Mouse (Mus musculus) embryonic facial prominence, embryonic 11.5 days (tissue): ENCODE measurements around the gene Prkn. TPM values are rescaled to one million over a fixed set of nuclear protein-coding genes. Genes with fewer than 3 reads are reported as not detected.
A peak's percentile ranks its signal among the peaks of the same experiment; 100 is the strongest.

Experiments
- ATAC-seq: fragments of 200-750 bp; cut with Nextera tagmentation; replicated peaks from 2 replicates; pipeline ENCODE4 v1.8.0; 2017; ENCODE audit warnings: low read depth; ENCODE audit not compliant: insufficient number of reproducible peaks, low FRiP score, low TSS enrichment
- DNase-seq: peaks from one replicate; pipeline ENCODE4 v3.0.0-alpha.2; 2015; ENCODE audit warnings: low spot score
- H3K27ac ChIP-seq: fragments of 300-500 bp; sonication (generic); replicated peaks from 2 replicates; pipeline ENCODE4 v1.5.1; 2014; ENCODE audit warnings: mild to moderate bottlenecking, low read depth, low read length, control low read depth
- H3K27me3 ChIP-seq: fragments of 300-500 bp; sonication (generic); 2 replicates; pipeline ENCODE4 v1.6.1; 2014; ENCODE audit warnings: mild to moderate bottlenecking, low read length, moderate library complexity, mixed read lengths; ENCODE audit not compliant: control insufficient read depth, insufficient read depth
- H3K36me3 ChIP-seq: fragments of 300-500 bp; sonication (generic); replicated peaks from 2 replicates; pipeline ENCODE4 v1.6.1; 2014; ENCODE audit warnings: low read depth, mild to moderate bottlenecking, low read length, moderate library complexity, mixed read lengths; ENCODE audit not compliant: control insufficient read depth, insufficient read depth
- H3K4me1 ChIP-seq: fragments of 300-500 bp; sonication (generic); 2 replicates; pipeline ENCODE4 v1.6.1; 2014; ENCODE audit warnings: low read length, mixed read lengths; ENCODE audit not compliant: control insufficient read depth, insufficient read depth
- H3K4me2 ChIP-seq: fragments of 300-500 bp; sonication (generic); 2 replicates; pipeline ENCODE4 v1.6.1; 2014; ENCODE audit warnings: low read depth, mild to moderate bottlenecking, control low read depth, low read length, moderate library complexity
- H3K4me3 ChIP-seq: fragments of 300-500 bp; sonication (generic); 2 replicates; pipeline ENCODE4 v1.5.1; 2014; ENCODE audit warnings: low read depth, low read length, control low read depth
- H3K9ac ChIP-seq: fragments of 300-500 bp; sonication (generic); replicated peaks from 2 replicates; pipeline ENCODE4 v1.6.1; 2014; ENCODE audit warnings: mild to moderate bottlenecking, control low read depth, low read length
- H3K9me3 ChIP-seq: fragments of 300-500 bp; sonication (generic); replicated peaks from 2 replicates; pipeline ENCODE4 v1.6.1; 2016; ENCODE audit warnings: mild to moderate bottlenecking, low read length, inconsistent platforms, mixed read lengths; ENCODE audit not compliant: control insufficient read depth
- WGBS: fragments of 180-500 bp; shearing (Covaris S2); extraction: QIAGEN DNeasy Blood & Tissue Kit; methylation state at CpG from one replicate; pipeline ENCODE4 v1.1.7; 2014; 5-methylcytosine and 5-hydroxymethylcytosine counted together
- polyA plus RNA-seq: library from polyadenylated mRNA; unstranded; fragments of >200 nt; fragmentation: Nextera tagmentation; extraction: Ambion mirVana; gene quantifications from 2 replicates; pipeline ENCODE4 v1.2.1, GENCODE M21; 2014

Prkn gene
- polyA plus RNA-seq, 1 experiment from 2014 or later, result 0.97 TPM

DNA sequence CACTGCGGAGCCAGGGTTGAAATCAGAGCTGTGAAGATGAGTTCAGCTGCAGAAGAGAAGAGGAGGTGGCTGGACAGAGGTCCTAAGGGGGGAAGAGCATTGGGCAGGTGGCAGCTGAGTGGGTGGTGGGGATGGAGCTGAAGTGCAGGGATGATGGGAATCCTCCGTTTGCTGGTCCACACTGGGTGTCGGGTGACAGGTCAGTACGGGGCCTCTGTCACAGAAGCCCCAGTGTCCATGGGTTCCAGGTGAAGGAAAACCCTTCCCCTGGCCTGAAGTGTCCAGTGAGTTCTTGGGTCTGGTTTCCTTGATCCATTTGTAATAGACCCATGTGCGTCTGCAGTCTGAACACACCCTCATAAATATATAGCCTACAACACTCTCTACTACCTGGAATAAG lies 1195.2 kb downstream of the Prkn start:
- Histone ChIP-seq H3K9ac (no peak overlapping the region), H3K4me2 (no peak overlapping the region), H3K27me3 (no peaks in the 10 kb centered on the region), H3K4me1 (no peaks in the 10 kb centered on the region), H3K9me3 (no peaks in the 10 kb centered on the region), H3K27ac (no peak overlapping the region), H3K4me3 (no peak overlapping the region), H3K36me3 (no peaks in the 10 kb centered on the region)
- WGBS, result 54% methylated on average over 5 of the region's 5 CpGs
- ATAC-seq, result no peak
- no peak for DNase-seq

DNA sequence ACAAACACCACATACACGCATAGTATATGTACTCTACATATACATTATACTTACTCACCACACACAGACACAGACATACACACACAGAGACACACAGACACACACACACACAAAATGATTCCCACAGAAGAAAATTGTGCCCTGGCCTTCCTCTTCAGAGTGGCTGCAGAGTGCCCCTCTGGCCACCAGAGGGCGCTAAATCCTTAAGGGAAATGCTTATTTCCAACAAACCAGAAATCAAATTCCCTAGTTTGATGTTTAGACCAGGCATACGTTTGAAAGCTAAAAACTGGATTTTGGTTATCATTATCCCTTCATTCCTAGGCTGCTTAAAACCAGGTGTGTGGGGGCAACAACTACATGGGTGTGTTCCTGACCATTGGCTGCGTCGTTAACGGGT lies 1196.0 kb downstream of the Prkn start:
- Histone ChIP-seq H3K4me3 (no peak overlapping the region), H3K9me3 (no peaks in the 10 kb centered on the region), H3K27ac (no peak overlapping the region), H3K4me2 (no peak overlapping the region), H3K4me1 (no peaks in the 10 kb centered on the region), H3K36me3 (no peaks in the 10 kb centered on the region), H3K9ac (no peak overlapping the region), H3K27me3 (no peaks in the 10 kb centered on the region)
- DNase-seq (peak; percentile 85), ATAC-seq (no peak)
- WGBS, result 50% methylated on average over 6 of the region's 6 CpGs

DNA sequence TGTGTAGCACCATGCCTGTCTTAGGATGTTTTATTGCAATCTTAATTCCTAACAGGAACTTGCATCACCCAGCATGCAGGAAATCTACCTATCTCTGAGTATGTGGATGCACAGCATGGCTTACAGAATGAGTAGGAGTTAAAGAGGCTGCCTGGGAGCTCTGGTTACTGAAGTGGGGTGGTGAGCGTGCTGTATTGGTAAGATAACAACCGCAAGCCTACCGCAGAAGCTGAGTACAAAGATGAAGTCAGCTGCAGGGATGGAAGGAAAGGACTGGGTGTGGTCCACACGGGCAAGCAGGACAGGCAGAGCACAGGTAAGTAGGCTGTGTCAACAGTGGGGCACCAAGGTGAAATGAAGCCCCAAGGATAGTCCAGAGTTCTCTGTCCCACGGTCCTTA lies 1196.9 kb downstream of the Prkn start:
- Histone ChIP-seq H3K4me3 (no peak overlapping the region), H3K9me3 (no peaks in the 10 kb centered on the region), H3K4me2 (no peak overlapping the region), H3K9ac (no peak overlapping the region), H3K27me3 (no peaks in the 10 kb centered on the region), H3K36me3 (no peaks in the 10 kb centered on the region), H3K27ac (no peak overlapping the region), H3K4me1 (no peaks in the 10 kb centered on the region)
- 77% methylated on average over 5 of the region's 5 CpGs for WGBS
- ATAC-seq, result no peak
- no peak for DNase-seq

DNA sequence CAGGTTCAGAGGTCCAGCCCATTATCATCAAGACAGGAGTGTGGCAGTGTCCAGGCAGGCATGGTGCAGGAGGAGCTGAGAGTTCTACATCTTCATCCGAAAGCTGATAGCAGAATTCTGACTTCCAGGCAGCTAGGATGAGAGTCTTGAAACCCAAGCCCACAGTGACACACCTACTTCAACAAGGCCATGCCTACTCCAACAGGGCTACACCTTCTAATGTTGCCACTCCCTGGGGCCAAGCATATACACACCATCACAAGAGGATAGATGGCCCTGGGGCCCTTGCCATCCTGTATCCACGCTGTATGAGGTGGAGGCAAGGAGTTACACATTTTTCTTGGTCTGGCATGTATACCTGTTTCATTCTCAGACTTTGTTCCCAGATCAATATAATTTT lies 1197.4 kb downstream of the Prkn start:
- no peak for DNase-seq
- WGBS, result 78% methylated on average over 2 of the region's 2 CpGs

DNA sequence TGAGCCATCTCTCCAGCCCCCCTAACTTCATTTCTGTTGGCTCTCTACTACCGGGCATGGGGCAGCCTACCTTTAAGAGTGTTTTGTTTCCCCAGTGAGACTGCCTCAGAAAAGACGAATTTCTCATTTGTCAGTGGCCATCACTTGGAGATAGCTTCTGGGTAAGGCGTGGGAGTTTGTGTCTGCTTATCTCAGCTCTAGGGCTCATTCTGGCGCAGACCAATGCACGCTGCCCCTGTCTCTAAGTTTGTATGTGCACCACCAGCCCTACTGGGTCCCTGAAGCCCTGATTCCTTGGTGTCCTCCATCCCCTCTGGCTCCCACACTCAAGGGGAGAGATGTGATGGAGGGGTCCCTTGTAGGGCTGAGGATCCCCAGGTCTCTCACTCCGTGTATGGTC lies 1198.3 kb downstream of the Prkn start:
- ATAC-seq (no peak), DNase-seq (no peak)
- Histone ChIP-seq H3K4me1 (no peaks in the 10 kb centered on the region), H3K9ac (no peak overlapping the region), H3K27ac (no peak overlapping the region), H3K27me3 (no peaks in the 10 kb centered on the region), H3K36me3 (no peaks in the 10 kb centered on the region), H3K4me3 (no peak overlapping the region), H3K4me2 (no peak overlapping the region), H3K9me3 (no peaks in the 10 kb centered on the region)
- 65% methylated on average over 6 of the region's 6 CpGs for WGBS

More for the DNA sequence above, 1197.4 kb downstream of the Prkn start:
- no peak overlapping the region for H3K4me2 ChIP-seq
- H3K27ac ChIP-seq, result no peak overlapping the region
- H3K4me1 ChIP-seq, result no peaks in the 10 kb centered on the region
- no peak for ATAC-seq
- no peaks in the 10 kb centered on the region for H3K9me3 ChIP-seq
- H3K4me3 ChIP-seq, result no peak overlapping the region
- no peak overlapping the region for H3K9ac ChIP-seq
- no peaks in the 10 kb centered on the region for H3K36me3 ChIP-seq
- no peaks in the 10 kb centered on the region for H3K27me3 ChIP-seq

DNA sequence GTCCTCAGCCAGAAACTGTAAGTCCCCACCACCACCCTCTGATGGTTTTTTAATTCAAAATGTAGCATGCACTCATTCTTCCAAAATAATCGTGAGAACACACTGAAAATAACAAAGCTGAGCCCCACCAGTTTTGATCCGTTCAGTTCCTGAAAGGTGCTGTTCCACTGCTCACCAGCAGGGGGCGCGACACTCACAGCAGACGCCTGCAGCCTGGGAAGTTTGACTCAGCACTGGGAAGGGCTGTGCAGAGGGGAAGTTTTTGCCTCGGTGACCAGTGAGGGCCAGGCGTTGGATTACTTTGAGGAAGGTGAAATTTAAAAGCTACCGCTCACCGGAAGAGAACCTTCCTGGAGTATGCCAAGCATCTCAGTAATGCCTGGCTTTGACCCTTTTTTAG lies 1199.0 kb downstream of the Prkn start:
- Histone ChIP-seq H3K4me3 (no peak overlapping the region), H3K27me3 (no peaks in the 10 kb centered on the region), H3K27ac (no peak overlapping the region), H3K36me3 (no peaks in the 10 kb centered on the region), H3K4me1 (no peaks in the 10 kb centered on the region), H3K9ac (no peak overlapping the region), H3K4me2 (no peak overlapping the region), H3K9me3 (no peaks in the 10 kb centered on the region)
- 1% methylated on average over 9 of the region's 9 CpGs for WGBS
- DNase-seq (peak; percentile 89), ATAC-seq (peak; percentile 45; the same call in 1 of the 2 replicates)

DNA sequence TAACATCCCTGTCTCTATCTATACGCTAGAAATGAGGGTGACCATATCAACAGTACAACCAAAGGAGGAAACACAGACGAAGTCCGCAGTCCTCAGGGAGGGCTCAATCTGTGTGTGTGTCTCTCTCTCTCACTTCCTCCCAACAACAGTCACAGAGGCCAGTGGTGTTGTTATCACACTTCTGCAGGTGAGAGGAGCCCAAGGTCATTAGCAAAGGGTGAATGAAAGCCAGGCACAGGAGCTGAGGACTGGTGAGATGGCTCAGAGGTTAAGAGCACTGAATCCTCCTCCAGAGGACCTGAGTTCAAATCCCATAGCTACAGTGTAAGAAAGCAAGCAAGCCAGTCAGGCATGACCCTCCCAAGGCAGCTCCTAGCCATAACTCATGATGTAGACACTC lies 1199.7 kb downstream of the Prkn start:
- Histone ChIP-seq H3K4me1 (no peaks in the 10 kb centered on the region), H3K9ac (no peak overlapping the region), H3K36me3 (no peaks in the 10 kb centered on the region), H3K27me3 (no peaks in the 10 kb centered on the region), H3K27ac (no peak overlapping the region), H3K9me3 (no peaks in the 10 kb centered on the region), H3K4me2 (no peak overlapping the region), H3K4me3 (no peak overlapping the region)
- ATAC-seq, result no peak
- WGBS, result 71% methylated on average over 3 of the region's 3 CpGs
- no peak for DNase-seq

DNA sequence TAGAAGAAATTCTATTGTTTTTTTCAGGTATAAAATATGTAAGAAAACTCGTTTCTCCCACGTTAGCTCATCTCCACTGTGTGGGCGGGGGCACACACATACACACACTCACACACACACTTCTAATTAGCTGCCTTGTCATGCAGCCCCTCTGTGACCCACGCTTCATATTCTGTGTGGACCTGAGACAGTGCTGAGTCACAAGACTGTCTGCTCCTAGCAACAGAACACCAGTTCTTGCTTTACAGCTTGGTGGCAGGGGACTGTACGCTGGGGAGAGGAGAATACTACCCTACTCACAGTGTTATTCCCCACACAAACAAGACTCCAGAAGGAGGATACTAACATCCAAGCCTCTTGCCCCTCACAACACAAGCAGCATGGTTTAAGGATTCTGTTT lies 1200.4 kb downstream of the Prkn start:
- WGBS, result 81% methylated on average over 5 of the region's 5 CpGs
- Histone ChIP-seq H3K9ac (no peak overlapping the region), H3K4me3 (no peak overlapping the region), H3K4me2 (no peak overlapping the region), H3K4me1 (no peaks in the 10 kb centered on the region), H3K27me3 (no peaks in the 10 kb centered on the region), H3K36me3 (no peaks in the 10 kb centered on the region), H3K9me3 (no peaks in the 10 kb centered on the region), H3K27ac (no peak overlapping the region)
- ATAC-seq (no peak), DNase-seq (no peak)
